Mouse (Mus musculus) spleen, adult 2 months (tissue): ENCODE measurements around the gene Igf2r. TPM values are rescaled to one million over a fixed set of nuclear protein-coding genes. Genes with fewer than 3 reads are reported as not detected.

Source experiments
- DNase-seq, 2 experiments: peaks; one replicate each; pipeline versions ENCODE4 v3.0.0 to v3.0.0-alpha.2; 2012 to 2021; ENCODE audit warnings: low spot score in 2 of 2, low read depth in 1 of 2
- H3K27ac ChIP-seq: fragments of 200-500 bp; 2 replicates; pipeline ENCODE4 v1.5.1; 2012; ENCODE audit warnings: low read length, inconsistent platforms; ENCODE audit not compliant: insufficient read depth
- H3K27me3 ChIP-seq: fragments of 200-500 bp; 2 replicates; pipeline ENCODE4 v1.6.1; 2012; ENCODE audit warnings: mild to moderate bottlenecking, moderate library complexity, low read length, inconsistent platforms; ENCODE audit not compliant: control insufficient read depth, insufficient read depth
- H3K36me3 ChIP-seq: fragments of 200-500 bp; 2 replicates; pipeline ENCODE4 v1.6.1; 2012; ENCODE audit warnings: mild to moderate bottlenecking, low read length, inconsistent platforms; ENCODE audit not compliant: control insufficient read depth, insufficient read depth
- H3K4me1 ChIP-seq: fragments of 200-500 bp; 2 replicates; pipeline ENCODE4 v1.6.1; 2011; ENCODE audit warnings: inconsistent platforms; ENCODE audit not compliant: control insufficient read depth, insufficient read depth, insufficient read length
- H3K4me3 ChIP-seq: fragments of 200-500 bp; 2 replicates; pipeline ENCODE4 v1.5.1; 2011; ENCODE audit warnings: mild to moderate bottlenecking, inconsistent platforms; ENCODE audit not compliant: insufficient read depth, insufficient read length; ENCODE audit errors: extremely low read depth
- CTCF ChIP-seq: fragments of 200-500 bp; IDR thresholded peaks from 2 replicates; pipeline ENCODE4 v1.5.1; 2011; ENCODE audit warnings: mild to moderate bottlenecking, inconsistent platforms; ENCODE audit not compliant: insufficient read depth, insufficient read length, insufficient replicate concordance; ENCODE audit errors: extremely low read depth
- POLR2A ChIP-seq: fragments of 200-500 bp; IDR thresholded peaks from 2 replicates; pipeline ENCODE4 v1.6.1; 2011; ENCODE audit warnings: low read depth, low read length, inconsistent platforms
- WGBS: fragments of 180-500 bp; shearing (Covaris S2); methylation state at CpG from one replicate; pipeline ENCODE4 v1.1.7; 2018; 5-methylcytosine and 5-hydroxymethylcytosine counted together
- polyA plus RNA-seq: library from polyadenylated mRNA; depleted of rRNA; stranded (reverse); fragments of >200 nt; gene quantifications from 2 replicates; pipeline ENCODE4 v1.2.3, GENCODE M21; 2012

Gene Igf2r
- polyA plus RNA-seq, 1 experiment: 7.2 TPM

GRCm38 (mm10) chr17:12659233-12659632 is 110.2 kb downstream of the Igf2r start:
- no peak overlapping the region for H3K4me3 ChIP-seq
- no peaks in the 10 kb centered on the region for H3K27me3 ChIP-seq
- no peak overlapping the region for H3K27ac ChIP-seq
- no peaks in the 10 kb centered on the region for H3K36me3 ChIP-seq
- H3K4me1 ChIP-seq: peaks cover 2% of the 10 kb centered on the region; the same call in 1 of the 2 replicates
- no peak for DNase-seq
- TF ChIP-seq POLR2A: no peak
- no peak for TF ChIP-seq CTCF
- WGBS: 93% methylated on average over 10 of the region's 10 CpGs

GRCm38 (mm10) chr17:12658784-12659183 is 110.7 kb downstream of the Igf2r start:
- TF ChIP-seq POLR2A: no peak
- TF ChIP-seq CTCF: no peak
- H3K4me1 ChIP-seq: peaks cover 2% of the 10 kb centered on the region; the same call in 1 of the 2 replicates
- H3K4me3 ChIP-seq: no peak overlapping the region
- H3K27me3 ChIP-seq: no peaks in the 10 kb centered on the region
- no peak overlapping the region for H3K27ac ChIP-seq
- no peaks in the 10 kb centered on the region for H3K36me3 ChIP-seq
- no peak for DNase-seq
- 88% methylated on average over 7 of the region's 7 CpGs for WGBS

- H3K27ac ChIP-seq: no peak overlapping the region
- TF ChIP-seq CTCF (no peak), POLR2A (no peak)
- no peak overlapping the region for H3K4me3 ChIP-seq
- H3K27me3 ChIP-seq: no peaks in the 10 kb centered on the region
- no peaks in the 10 kb centered on the region for H3K36me3 ChIP-seq
- WGBS: 9% methylated on average over 7 of the region's 7 CpGs
- DNase-seq: peak in 1 of 2 experiments; percentile 7
- H3K4me1 ChIP-seq: peaks cover 2% of the 10 kb centered on the region; the same call in 1 of the 2 replicates
Measured at GRCm38 (mm10) chr17:12655826-12656225, 113.6 kb downstream of the Igf2r start.

GRCm38 (mm10) chr17:12654061-12654460 is 115.4 kb downstream of the Igf2r start:
- DNase-seq: no peak
- H3K4me1 ChIP-seq: peaks cover 2% of the 10 kb centered on the region; the same call in 1 of the 2 replicates
- H3K27me3 ChIP-seq: no peaks in the 10 kb centered on the region
- H3K36me3 ChIP-seq: no peaks in the 10 kb centered on the region
- 93% methylated on average over 3 of the region's 3 CpGs for WGBS
- TF ChIP-seq POLR2A (no peak), CTCF (no peak)
- no peak overlapping the region for H3K27ac ChIP-seq
- no peak overlapping the region for H3K4me3 ChIP-seq

- Histone ChIP-seq H3K4me1 (peaks cover 2% of the 10 kb centered on the region; the same call in 1 of the 2 replicates), H3K4me3 (no peak overlapping the region), H3K27ac (no peak overlapping the region), H3K27me3 (no peaks in the 10 kb centered on the region), H3K36me3 (no peaks in the 10 kb centered on the region)
- no peak for DNase-seq
- WGBS: 96% methylated on average over 11 of the region's 11 CpGs
- TF ChIP-seq CTCF: no peak
- TF ChIP-seq POLR2A: no peak
Measured at GRCm38 (mm10) chr17:12652604-12653003, 116.9 kb downstream of the Igf2r start.

GRCm38 (mm10) chr17:12645461-12645860 is 124.0 kb downstream of the Igf2r start:
- no peak overlapping the region for H3K4me3 ChIP-seq
- H3K27me3 ChIP-seq: no peaks in the 10 kb centered on the region
- TF ChIP-seq POLR2A: no peak
- H3K27ac ChIP-seq: no peak overlapping the region
- no peaks in the 10 kb centered on the region for H3K36me3 ChIP-seq
- WGBS: 95% methylated on average over 5 of the region's 5 CpGs
- DNase-seq: no peak
- no peaks in the 10 kb centered on the region for H3K4me1 ChIP-seq

GRCm38 (mm10) chr17:12641087-12641486 is 128.4 kb downstream of the Igf2r start:
- 51% methylated on average over 4 of the region's 4 CpGs for WGBS
- H3K4me3 ChIP-seq: no peak overlapping the region
- DNase-seq: no peak
- TF ChIP-seq POLR2A: no peak
- TF ChIP-seq CTCF: no peak
- H3K27ac ChIP-seq: no peak overlapping the region
- no peaks in the 10 kb centered on the region for H3K4me1 ChIP-seq
- no peaks in the 10 kb centered on the region for H3K27me3 ChIP-seq
- no peaks in the 10 kb centered on the region for H3K36me3 ChIP-seq
